Mouse (Mus musculus): ENCODE data around the gene A2ml1. TPM values are rescaled to one million over a fixed set of nuclear protein-coding genes. Genes with fewer than 3 reads are reported as not detected.

The A2ml1 gene
- total and polyA plus RNA-seq, 2 experiments from 2014 or later, result 3.9 to 14.2 TPM

GRCm38 (mm10) chr6:128589426-128589825 is 8.0 kb upstream of the A2ml1 start:
- 28% methylated on average over 4 of the region's 4 CpGs for WGBS
- H3K4me1 ChIP-seq (ENCODE audit: insufficient read depth), result no peaks in the 10 kb centered on the region
- H3K9me3 ChIP-seq (ENCODE audit: low read length), result no peaks in the 10 kb centered on the region
- no peak overlapping the region for H3K9ac ChIP-seq
- H3K4me3 ChIP-seq (ENCODE audit: low read depth, low read length), result no peak overlapping the region
- H3K27ac ChIP-seq (ENCODE audit: low read depth, low read length), result no peak overlapping the region
- no peaks in the 10 kb centered on the region for H3K36me3 ChIP-seq (ENCODE audit: insufficient read depth)
- DNase-seq (no peak), ATAC-seq (no peak)
- TF ChIP-seq CTCF (IDR thresholded peaks at IDR 0.05; ENCODE audit: low read depth), result no peak
- H3K4me2 ChIP-seq (ENCODE audit: low read depth), result no peak overlapping the region
- no peaks in the 10 kb centered on the region for H3K27me3 ChIP-seq (ENCODE audit: insufficient read depth, low read length)

GRCm38 (mm10) chr6:128587619-128588018 is 6.2 kb upstream of the A2ml1 start:
- Histone ChIP-seq H3K4me3 (ENCODE audit: low read depth, low read length) (no peak overlapping the region), H3K4me2 (ENCODE audit: low read depth) (no peak overlapping the region), H3K9ac (no peak overlapping the region), H3K27ac (ENCODE audit: low read depth, low read length) (no peak overlapping the region), H3K9me3 (ENCODE audit: low read length) (no peaks in the 10 kb centered on the region), H3K36me3 (ENCODE audit: insufficient read depth) (no peaks in the 10 kb centered on the region), H3K27me3 (ENCODE audit: insufficient read depth, low read length) (no peaks in the 10 kb centered on the region), H3K4me1 (ENCODE audit: insufficient read depth) (no peaks in the 10 kb centered on the region)
- no peak for TF ChIP-seq CTCF (IDR thresholded peaks at IDR 0.05; ENCODE audit: low read depth)
- no peak for ATAC-seq
- DNase-seq, result no peak
- WGBS, result 92% methylated on average over 6 of the region's 6 CpGs

- H3K27ac ChIP-seq (ENCODE audit: low read depth, low read length), result no peak overlapping the region
- H3K9ac ChIP-seq, result no peak overlapping the region
- no peaks in the 10 kb centered on the region for H3K36me3 ChIP-seq (ENCODE audit: insufficient read depth)
- DNase-seq (no peak), ATAC-seq (peak; percentile 27; the same call in 1 of the 2 replicates)
- no peaks in the 10 kb centered on the region for H3K4me1 ChIP-seq (ENCODE audit: insufficient read depth)
- 53% methylated on average over 11 of the region's 11 CpGs for WGBS
- H3K4me2 ChIP-seq (ENCODE audit: low read depth), result no peak overlapping the region
- no peaks in the 10 kb centered on the region for H3K9me3 ChIP-seq (ENCODE audit: low read length)
- H3K27me3 ChIP-seq (ENCODE audit: insufficient read depth, low read length), result no peaks in the 10 kb centered on the region
- no peak for TF ChIP-seq CTCF (IDR thresholded peaks at IDR 0.05; ENCODE audit: low read depth)
- H3K4me3 ChIP-seq (ENCODE audit: low read depth, low read length), result no peak overlapping the region
Observed at GRCm38 (mm10) chr6:128585642-128586245, 4.3 kb upstream of the A2ml1 start.

GRCm38 (mm10) chr6:128584070-128584660 is 2.8 kb upstream of the A2ml1 start:
- ATAC-seq, result no peak

GRCm38 (mm10) chr6:128577301-128577700 is 4.1 kb downstream of the A2ml1 start:
- no peak overlapping the region for H3K4me2 ChIP-seq (ENCODE audit: low read depth)
- H3K27ac ChIP-seq (ENCODE audit: low read depth, low read length), result no peak overlapping the region
- no peaks in the 10 kb centered on the region for H3K4me1 ChIP-seq (ENCODE audit: insufficient read depth)
- no peak overlapping the region for H3K4me3 ChIP-seq (ENCODE audit: low read depth, low read length)
- H3K9me3 ChIP-seq (ENCODE audit: low read length), result no peaks in the 10 kb centered on the region
- no peak for DNase-seq
- no peak overlapping the region for H3K9ac ChIP-seq
- no peak for TF ChIP-seq CTCF (IDR thresholded peaks at IDR 0.05; ENCODE audit: low read depth)
- WGBS, result 81% methylated on average over 9 of the region's 9 CpGs
- no peaks in the 10 kb centered on the region for H3K27me3 ChIP-seq (ENCODE audit: insufficient read depth, low read length)
- no peak for ATAC-seq
- H3K36me3 ChIP-seq (ENCODE audit: insufficient read depth), result no peaks in the 10 kb centered on the region

More at GRCm38 (mm10) chr6:128584070-128584660, 2.8 kb upstream of the A2ml1 start:
- no peak overlapping the region for H3K4me3 ChIP-seq (ENCODE audit: low read depth, low read length)
- no peaks in the 10 kb centered on the region for H3K4me1 ChIP-seq (ENCODE audit: insufficient read depth)
- H3K36me3 ChIP-seq (ENCODE audit: insufficient read depth), result no peaks in the 10 kb centered on the region
- peak; percentile 56 for TF ChIP-seq CTCF (IDR thresholded peaks at IDR 0.05; ENCODE audit: low read depth)
- H3K9me3 ChIP-seq (ENCODE audit: low read length), result no peaks in the 10 kb centered on the region
- no peaks in the 10 kb centered on the region for H3K27me3 ChIP-seq (ENCODE audit: insufficient read depth, low read length)
- H3K27ac ChIP-seq (ENCODE audit: low read depth, low read length), result no peak overlapping the region
- no peak overlapping the region for H3K4me2 ChIP-seq (ENCODE audit: low read depth)
- 30% methylated on average over 10 of the region's 10 CpGs for WGBS
- no peak overlapping the region for H3K9ac ChIP-seq
- DNase-seq, result no peak

GRCm38 (mm10) chr6:128566589-128566988 is 14.8 kb downstream of the A2ml1 start:
- no peaks in the 10 kb centered on the region for H3K36me3 ChIP-seq (ENCODE audit: insufficient read depth)
- H3K9ac ChIP-seq, result no peak overlapping the region
- TF ChIP-seq CTCF (IDR thresholded peaks at IDR 0.05; ENCODE audit: low read depth), result no peak
- no peak for ATAC-seq
- no peak overlapping the region for H3K4me2 ChIP-seq (ENCODE audit: low read depth)
- H3K9me3 ChIP-seq (ENCODE audit: low read length), result no peaks in the 10 kb centered on the region
- 94% methylated on average over 11 of the region's 11 CpGs for WGBS
- no peaks in the 10 kb centered on the region for H3K27me3 ChIP-seq (ENCODE audit: insufficient read depth, low read length)
- DNase-seq, result no peak
- H3K4me3 ChIP-seq (ENCODE audit: low read depth, low read length), result no peak overlapping the region
- H3K4me1 ChIP-seq (ENCODE audit: insufficient read depth), result no peaks in the 10 kb centered on the region
- H3K27ac ChIP-seq (ENCODE audit: low read depth, low read length), result no peak overlapping the region

- Histone ChIP-seq H3K4me1 (ENCODE audit: insufficient read depth) (no peaks in the 10 kb centered on the region), H3K4me2 (ENCODE audit: low read depth) (no peak overlapping the region), H3K9ac (no peak overlapping the region), H3K27me3 (ENCODE audit: insufficient read depth, low read length) (no peaks in the 10 kb centered on the region), H3K27ac (ENCODE audit: low read depth, low read length) (no peak overlapping the region), H3K9me3 (ENCODE audit: low read length) (no peaks in the 10 kb centered on the region), H3K4me3 (ENCODE audit: low read depth, low read length) (no peak overlapping the region), H3K36me3 (ENCODE audit: insufficient read depth) (no peaks in the 10 kb centered on the region)
- no peak for TF ChIP-seq CTCF (IDR thresholded peaks at IDR 0.05; ENCODE audit: low read depth)
- WGBS, result 90% methylated on average over 7 of the region's 7 CpGs
- no peak for DNase-seq
- ATAC-seq, result no peak
Observed at GRCm38 (mm10) chr6:128554049-128554448, 27.4 kb downstream of the A2ml1 start.
